Mouse (Mus musculus) kidney, adult 2 months (tissue): ENCODE results near the gene Enpp3.

ENCODE experiments used
- CTCF ChIP-seq: fragments of 200-500 bp; conservative IDR thresholded peaks from 2 replicates; pipeline ENCODE4 v1.5.1; 2011; ENCODE audit warnings: low read depth, mild to moderate bottlenecking, control low read depth, low read length, moderate library complexity, mixed read lengths; ENCODE audit not compliant: insufficient read depth, insufficient read length
- POLR2A ChIP-seq: fragments of 200-500 bp; IDR thresholded peaks from one replicate; pipeline ENCODE4 v1.6.1; 2011; ENCODE audit warnings: low read depth, low read length, control low read depth

DNA sequence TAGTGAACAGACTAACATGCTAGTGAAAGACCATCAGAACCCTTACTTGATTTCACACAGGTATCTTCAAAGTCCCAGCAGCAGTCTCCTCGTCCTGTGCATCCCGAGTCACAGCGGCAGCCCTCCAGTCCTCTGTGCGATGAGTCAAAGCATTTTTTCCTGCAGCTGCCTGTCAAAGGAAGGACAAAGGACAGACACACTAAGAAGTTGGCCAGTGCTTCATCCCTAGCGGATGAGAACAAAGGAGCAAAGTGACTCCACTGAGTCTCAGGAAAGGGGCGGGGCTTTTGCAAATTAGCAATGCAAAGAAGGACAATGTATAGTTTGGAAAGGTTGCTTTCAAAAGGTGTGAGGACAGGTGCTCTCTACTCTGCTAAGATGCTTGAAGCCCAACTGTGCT is 16.5 kb downstream of the Enpp3 start:
- TF ChIP-seq CTCF (no peak), POLR2A (no peak)
